Mouse (Mus musculus): Measurements from ENCODE around the gene Gm11114. TPM values are rescaled to one million over a fixed set of nuclear protein-coding genes. Genes with fewer than 3 reads are reported as not detected.

Gene Gm11114
- total and polyA plus RNA-seq, 2 experiments from 2014 or later, result not detected

DNA sequence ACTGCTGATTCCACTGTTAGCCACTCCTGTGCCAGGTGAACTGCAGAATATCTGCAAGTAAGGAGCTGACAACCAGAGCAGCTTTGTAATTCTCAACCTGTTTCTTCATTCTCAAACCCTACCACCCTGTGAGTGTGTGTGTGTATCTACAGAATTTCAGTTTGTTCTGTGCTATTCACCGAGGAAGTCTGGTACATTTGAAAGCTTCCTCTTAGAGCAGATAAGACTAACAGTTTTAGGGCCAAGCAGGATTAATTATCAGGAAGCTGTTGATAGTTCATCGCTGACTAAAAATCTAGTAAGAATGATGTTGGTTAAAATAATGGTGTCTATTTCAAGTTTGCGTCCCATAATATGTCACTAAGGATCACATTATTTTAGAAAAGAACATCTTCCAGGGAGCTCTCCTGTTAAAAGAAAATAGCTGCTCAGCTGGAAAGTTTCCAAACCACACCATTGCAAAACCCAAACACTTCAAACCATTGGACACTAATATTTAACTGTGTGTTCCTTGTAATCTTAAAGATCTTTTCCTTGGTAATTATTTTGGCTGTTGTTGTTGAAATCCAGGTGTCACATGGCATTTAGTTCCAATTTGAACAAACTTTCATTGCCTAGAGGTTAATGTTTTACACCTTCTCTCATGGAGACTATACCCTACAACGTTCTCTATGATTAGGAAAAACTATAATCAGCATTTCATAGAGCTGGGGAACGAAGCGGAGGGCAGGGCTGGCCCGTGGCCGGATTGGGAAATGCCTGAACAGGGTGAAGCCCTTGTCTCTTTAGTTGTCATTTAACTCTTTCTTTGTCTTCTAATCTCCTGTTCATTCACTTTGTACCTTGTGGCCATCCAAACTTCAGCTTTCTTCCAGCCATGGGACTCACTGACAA lies 30.6 kb downstream of the Gm11114 start:
- 50% methylated on average over 8 of the region's 8 CpGs for WGBS
- Histone ChIP-seq H3K4me2 (ENCODE audit: low read depth, low read length) (no peak overlapping the region), H3K4me3 (ENCODE audit: low read depth, low read length) (no peak overlapping the region)

DNA sequence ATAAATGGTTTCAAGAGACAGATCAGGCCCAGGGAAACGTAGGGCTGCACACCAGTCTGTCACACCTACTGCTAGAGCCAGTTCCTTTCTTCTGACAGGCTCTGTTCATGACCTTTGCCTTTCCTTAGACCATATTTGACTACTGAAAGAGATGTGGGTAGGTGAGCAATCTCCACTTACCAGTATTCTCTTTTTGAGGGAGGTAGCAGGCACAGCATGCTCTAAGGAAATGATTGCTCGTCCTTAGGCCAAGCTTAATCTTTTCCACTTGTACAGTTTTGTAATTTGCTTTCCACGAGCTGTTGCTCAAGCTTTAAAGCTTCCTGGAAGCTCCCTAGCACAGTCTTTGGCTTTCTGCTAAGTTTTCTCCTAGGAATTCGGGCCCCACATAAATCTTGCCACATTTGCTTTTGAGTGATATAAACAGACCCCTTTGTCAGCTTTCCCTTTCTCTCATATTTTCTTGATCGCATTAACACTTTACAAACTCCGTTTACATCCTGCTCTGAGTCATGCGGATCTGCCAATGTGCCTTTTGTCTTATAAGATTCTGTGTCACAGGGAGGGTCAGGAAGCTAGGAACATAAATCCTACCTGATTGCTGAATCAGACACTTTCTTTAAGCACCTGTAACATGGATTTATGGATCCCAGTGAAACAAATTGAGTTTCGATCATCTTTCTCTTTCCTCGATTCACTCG lies 35.4 kb downstream of the Gm11114 start:
- DNase-seq (ENCODE audit: low spot score) (no peak), ATAC-seq (ENCODE audit: insufficient read depth, low read depth) (no peak)
- H3K9ac ChIP-seq (replicated peaks; ENCODE audit: low read depth, low read length), result no peak overlapping the region
- H3K27me3 ChIP-seq (ENCODE audit: control insufficient read depth, insufficient read depth, low read length), result no peaks in the 10 kb centered on the region
- no peaks in the 10 kb centered on the region for H3K4me1 ChIP-seq (ENCODE audit: control insufficient read depth, insufficient read depth)
- H3K4me3 ChIP-seq (ENCODE audit: low read depth, low read length), result no peak overlapping the region
- 75% methylated on average over 10 of the region's 10 CpGs for WGBS
- H3K9me3 ChIP-seq (replicated peaks; ENCODE audit: control insufficient read depth, low read length), result no peaks in the 10 kb centered on the region
- no peaks in the 10 kb centered on the region for H3K36me3 ChIP-seq (replicated peaks; ENCODE audit: control insufficient read depth, insufficient read depth, low read length)
- no peak overlapping the region for H3K27ac ChIP-seq (ENCODE audit: low read depth)
- TF ChIP-seq EP300 (IDR thresholded peaks at IDR 0.05; ENCODE audit: low read depth) (no peak), CTCF (IDR thresholded peaks at IDR 0.05; ENCODE audit: low read depth) (no peak)
- no peak overlapping the region for H3K4me2 ChIP-seq (ENCODE audit: low read depth, low read length)

More for the DNA sequence above, 30.6 kb downstream of the Gm11114 start:
- Histone ChIP-seq H3K9ac (replicated peaks; ENCODE audit: low read depth, low read length) (no peak overlapping the region), H3K9me3 (replicated peaks; ENCODE audit: control insufficient read depth, low read length) (no peaks in the 10 kb centered on the region), H3K27ac (ENCODE audit: low read depth) (no peak overlapping the region), H3K27me3 (ENCODE audit: control insufficient read depth, insufficient read depth, low read length) (no peaks in the 10 kb centered on the region), H3K36me3 (replicated peaks; ENCODE audit: control insufficient read depth, insufficient read depth, low read length) (no peaks in the 10 kb centered on the region), H3K4me1 (ENCODE audit: control insufficient read depth, insufficient read depth) (no peaks in the 10 kb centered on the region)
- DNase-seq (ENCODE audit: low spot score), result no peak
- TF ChIP-seq EP300 (IDR thresholded peaks at IDR 0.05; ENCODE audit: low read depth) (no peak), CTCF (IDR thresholded peaks at IDR 0.05; ENCODE audit: low read depth) (no peak)
- ATAC-seq (ENCODE audit: insufficient read depth, low read depth), result no peak

DNA sequence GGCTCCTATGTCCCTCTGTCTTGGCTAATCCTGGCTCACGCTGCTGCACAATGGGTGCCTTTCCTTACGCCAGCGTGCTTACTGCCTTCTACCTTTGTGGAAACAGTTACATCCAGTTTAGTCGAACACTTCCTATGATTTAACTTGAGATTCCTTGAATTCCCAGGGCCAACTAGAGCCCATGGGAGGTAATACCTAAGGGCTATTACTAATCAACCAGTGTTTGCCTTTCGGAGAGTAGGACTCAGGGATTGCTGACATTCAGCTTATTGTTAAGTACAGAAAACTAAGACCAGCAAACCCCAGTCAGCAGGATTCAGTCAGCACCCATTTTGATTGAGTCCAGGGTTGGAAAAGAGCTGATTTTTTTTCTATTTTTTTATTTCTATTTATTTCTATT lies 43.0 kb downstream of the Gm11114 start:
- no peaks in the 10 kb centered on the region for H3K9me3 ChIP-seq (replicated peaks; ENCODE audit: control insufficient read depth, low read length)
- no peak for ATAC-seq (ENCODE audit: insufficient read depth, low read depth)
- TF ChIP-seq EP300 (IDR thresholded peaks at IDR 0.05; ENCODE audit: low read depth), result no peak
- no peaks in the 10 kb centered on the region for H3K27me3 ChIP-seq (ENCODE audit: control insufficient read depth, insufficient read depth, low read length)
- no peak overlapping the region for H3K4me2 ChIP-seq (ENCODE audit: low read depth, low read length)
- no peak overlapping the region for H3K9ac ChIP-seq (replicated peaks; ENCODE audit: low read depth, low read length)
- no peak overlapping the region for H3K27ac ChIP-seq (ENCODE audit: low read depth)
- 80% methylated on average over 5 of the region's 5 CpGs for WGBS
- DNase-seq (ENCODE audit: low spot score), result no peak
- no peak overlapping the region for H3K4me3 ChIP-seq (ENCODE audit: low read depth, low read length)
- H3K4me1 ChIP-seq (ENCODE audit: control insufficient read depth, insufficient read depth), result no peaks in the 10 kb centered on the region
- no peaks in the 10 kb centered on the region for H3K36me3 ChIP-seq (replicated peaks; ENCODE audit: control insufficient read depth, insufficient read depth, low read length)

DNA sequence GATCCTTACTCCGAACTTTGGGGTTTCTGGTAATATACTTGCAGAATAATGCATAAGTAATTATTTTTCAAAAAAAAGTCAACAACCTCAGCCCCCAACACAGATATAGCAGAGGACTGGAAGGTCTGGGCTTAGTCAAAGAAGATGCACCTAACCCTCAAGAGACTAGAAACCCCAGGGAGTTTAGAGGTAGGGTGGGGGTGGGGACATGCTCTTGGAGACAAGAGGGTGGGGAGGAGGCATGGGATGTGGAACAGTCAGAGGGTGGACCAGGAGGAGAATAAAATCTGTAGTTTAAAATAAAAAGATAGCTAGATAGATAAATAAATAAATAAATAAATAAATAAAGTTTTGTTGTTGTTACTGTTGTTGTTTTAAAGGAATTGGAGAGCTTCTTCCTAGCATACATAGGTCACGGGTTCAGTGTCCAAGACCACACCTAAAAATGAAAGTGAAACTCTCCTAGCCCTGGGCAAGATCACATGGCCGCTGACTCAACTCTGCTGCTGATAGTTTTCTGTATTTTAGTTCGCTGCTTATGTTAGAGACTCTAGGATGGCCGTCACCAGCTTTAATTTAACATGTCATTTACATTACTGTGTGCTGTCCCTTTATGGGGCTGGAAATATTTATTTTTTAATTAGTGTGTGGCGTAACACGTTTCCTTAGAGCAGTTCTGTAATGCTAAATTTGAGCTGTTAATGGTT lies 44.7 kb downstream of the Gm11114 start:
- 82% methylated on average over 7 of the region's 7 CpGs for WGBS
- ATAC-seq (ENCODE audit: insufficient read depth, low read depth) (no peak), DNase-seq (ENCODE audit: low spot score) (no peak)
- Histone ChIP-seq H3K27ac (ENCODE audit: low read depth) (no peak overlapping the region), H3K4me3 (ENCODE audit: low read depth, low read length) (no peak overlapping the region), H3K36me3 (replicated peaks; ENCODE audit: control insufficient read depth, insufficient read depth, low read length) (no peaks in the 10 kb centered on the region), H3K4me2 (ENCODE audit: low read depth, low read length) (no peak overlapping the region), H3K27me3 (ENCODE audit: control insufficient read depth, insufficient read depth, low read length) (no peaks in the 10 kb centered on the region), H3K9ac (replicated peaks; ENCODE audit: low read depth, low read length) (no peak overlapping the region), H3K9me3 (replicated peaks; ENCODE audit: control insufficient read depth, low read length) (no peaks in the 10 kb centered on the region), H3K4me1 (ENCODE audit: control insufficient read depth, insufficient read depth) (no peaks in the 10 kb centered on the region)
- no peak for TF ChIP-seq CTCF (IDR thresholded peaks at IDR 0.05; ENCODE audit: low read depth)
- TF ChIP-seq EP300 (IDR thresholded peaks at IDR 0.05; ENCODE audit: low read depth), result no peak

Other genes starting within 250 kb of the Gm11114 start
- gene Tent5a, start 14.6 kb downstream of the Gm11114 start, total RNA-seq (2014; rRNA removed; ENCODE audit: low replicate concordance), result 8.8 and 17.9 TPM in 2 replicates
- 6.4 and 6.6 TPM in 2 replicates for gene Tent5a, start 14.6 kb downstream of the Gm11114 start, polyA plus RNA-seq (2015; fragmentation: Nextera tagmentation; extraction: Ambion mirVana)